Mouse (Mus musculus): ENCODE data around the gene Polr1d.

DNA sequence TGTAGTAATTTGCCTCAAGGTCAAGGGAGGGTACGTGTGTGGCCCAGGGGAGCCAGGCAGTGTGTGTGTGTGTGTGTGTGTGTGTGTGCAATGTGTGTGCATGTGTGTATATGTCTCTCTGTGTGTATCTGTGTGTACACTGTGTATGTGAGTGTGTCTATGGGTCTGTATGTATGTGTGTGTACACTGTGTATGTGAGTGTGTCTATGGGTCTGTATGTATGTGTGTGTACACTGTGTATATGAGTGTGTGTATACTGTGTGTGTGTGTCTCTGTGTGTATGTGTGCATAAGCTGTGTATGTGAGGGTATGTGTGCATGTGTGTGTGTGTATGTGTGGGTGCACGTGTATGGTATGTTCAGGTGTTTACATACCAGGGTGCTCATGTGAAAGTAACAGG lies 82.9 kb downstream of the Polr1d start:
- TF ChIP-seq POLR2A (IDR thresholded peaks at IDR 0.05; ENCODE audit: extremely low read depth, insufficient read depth, low read length), result no peak
- TF ChIP-seq CTCF (IDR thresholded peaks at IDR 0.05; ENCODE audit: low read depth, low read length), result no peak
